Mouse (Mus musculus): ENCODE measurements at regions not wholly inside any gene's neighbourhood (a gene's known extent, or its start where the extent isn't known, plus 50 kb on each side); places are given as distances from the start of the nearest gene placed in this dataset.

DNA sequence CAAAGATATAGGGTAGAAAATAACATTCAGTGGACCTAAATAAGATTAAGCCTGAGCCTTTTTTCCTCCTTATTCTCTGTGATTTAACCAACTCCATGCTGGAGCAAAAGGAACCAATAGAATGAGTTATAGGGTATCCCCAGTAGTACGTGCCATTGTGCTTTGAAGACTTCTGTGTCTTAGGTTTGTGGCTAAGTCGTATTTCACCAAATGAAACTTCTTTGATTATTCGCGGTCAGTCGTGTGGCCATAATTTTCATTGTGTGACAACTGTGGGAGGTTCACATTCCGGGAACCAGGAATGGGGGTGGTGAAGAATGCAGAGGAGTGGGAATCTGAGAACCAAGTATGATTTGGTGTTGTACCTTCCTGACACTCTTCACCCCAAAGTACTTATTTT, 535.6 kb upstream of the Pkn2 start:
- no peak for TF ChIP-seq TBP (IDR thresholded peaks at IDR 0.05; ENCODE audit: low read depth, low read length)
- no peak for TF ChIP-seq NELFE (IDR thresholded peaks at IDR 0.05; ENCODE audit: low read depth, low read length)
- no peak for TF ChIP-seq CTCF (IDR thresholded peaks at IDR 0.05 in 2 of 3, conservative IDR thresholded peaks at IDR 0.05 in 1 of 3; ENCODE audit: control insufficient read depth in 1 of 3, insufficient read depth in 1 of 3, low read depth in 2 of 3, low read length in 3 of 3, poor library complexity in 1 of 3, severe bottlenecking in 1 of 3)
- no peak for TF ChIP-seq TCF12 (IDR thresholded peaks at IDR 0.05; ENCODE audit: low read depth, low read length)
- no peak for TF ChIP-seq POLR2A (IDR thresholded peaks at IDR 0.05; ENCODE audit: control insufficient read depth in 1 of 2, insufficient read depth in 1 of 2, low read depth in 1 of 2, low read length in 2 of 2, poor library complexity in 1 of 2)
- no peak for TF ChIP-seq CHD2 (IDR thresholded peaks at IDR 0.05; ENCODE audit: low read length)
